Mouse (Mus musculus) adrenal gland, postnatal 4 days (tissue): ENCODE data around the gene Slc8b1. TPM values are rescaled to one million over a fixed set of nuclear protein-coding genes. Genes with fewer than 3 reads are reported as not detected.

Experiments
- total RNA-seq, 2 experiments: library from RNA; stranded (reverse); gene quantifications; 2 replicates each; pipeline ENCODE4 v1.2.3; 2021

Gene Slc8b1
- total RNA-seq, 2 experiments from 2014 or later: 29.6 to 31.7 TPM

Other genes with a start within 250 kb of the Slc8b1 start
- not detected for gene Lhx5, start 79.5 kb upstream of the Slc8b1 start, total RNA-seq
- gene Sdsl, start 38.4 kb upstream of the Slc8b1 start, total RNA-seq: 10 to 100 TPM; 61.7 to 63.9 TPM
- 1 to 10 TPM in 1 of 2 experiments, not detected in 1; 1.8 TPM for gene Sds, start 34.6 kb upstream of the Slc8b1 start, total RNA-seq
- gene Plbd2, start 7.5 kb upstream of the Slc8b1 start, total RNA-seq: 10 to 100 TPM; 70.5 to 77.5 TPM
- 10 to 100 TPM; 47.5 to 49.5 TPM for gene Tpcn1, start 77.5 kb downstream of the Slc8b1 start, total RNA-seq
- 1 to 10 TPM; 1.2 to 1.5 TPM for gene Iqcd, start 77.8 kb downstream of the Slc8b1 start, total RNA-seq
- gene Rita1, start 101.4 kb downstream of the Slc8b1 start, total RNA-seq: 10 to 100 TPM; 11.8 to 13.5 TPM
- gene Ddx54, start 101.6 kb downstream of the Slc8b1 start, total RNA-seq: 10 to 100 TPM; 47.6 to 51.4 TPM
- gene Cfap73, start 123.1 kb downstream of the Slc8b1 start, total RNA-seq: under 1 TPM; 0.56 to 0.78 TPM
- gene Rasal1, start 137.6 kb downstream of the Slc8b1 start, total RNA-seq: 10 to 100 TPM; 10.7 to 15.8 TPM
- gene Dtx1, start 200.8 kb downstream of the Slc8b1 start, total RNA-seq: 10 to 100 TPM; 13.7 to 17.2 TPM
- under 1 TPM; 0.17 to 0.31 TPM for gene Oas2, start 238.7 kb downstream of the Slc8b1 start, total RNA-seq